Mouse (Mus musculus) cerebellum, adult 9-10 months (tissue): ENCODE measurements around the gene Steap2.
"Not testable (repeated sequence)": the region's sequence is repeated elsewhere in the genome, so short reads cannot be mapped to it uniquely, and the experiment has no call there.

ENCODE experiments used
- DNase-seq: peaks from one replicate; pipeline ENCODE4 v3.0.0; 2022

Steap2 gene

DNA sequence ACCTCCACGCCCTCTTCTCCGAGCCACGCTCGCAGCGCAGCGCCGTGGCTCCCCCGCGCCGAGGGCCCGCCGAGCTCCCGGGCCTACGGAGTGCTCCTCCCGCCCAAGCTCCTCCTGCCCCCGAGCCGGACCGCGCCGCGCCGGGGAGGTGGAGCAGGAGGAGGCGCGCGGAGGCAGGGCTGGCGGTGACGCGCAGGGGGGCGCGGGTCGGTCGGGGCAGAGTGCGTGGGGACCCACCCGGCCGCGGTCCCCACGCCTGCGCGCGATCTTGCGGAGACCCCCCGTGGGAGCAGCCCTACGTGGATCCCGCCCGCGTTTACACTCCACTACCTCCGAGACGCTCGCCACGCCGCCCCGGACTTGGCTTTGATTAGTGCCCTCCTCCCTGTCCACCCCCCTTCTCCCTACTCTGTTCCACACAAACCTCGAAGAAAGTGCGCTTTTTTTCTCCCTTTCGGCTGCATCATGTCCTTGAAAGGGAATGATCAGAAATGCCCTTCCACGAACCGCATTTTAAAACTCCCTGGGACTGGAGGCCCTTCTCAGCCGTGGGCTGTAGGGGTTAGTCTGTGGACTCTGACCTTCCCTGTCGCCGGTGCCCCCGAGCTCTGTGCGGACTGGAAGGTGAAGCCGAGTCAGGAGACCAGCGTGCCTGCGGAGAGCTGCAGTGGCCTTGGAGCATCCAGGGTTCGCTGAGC lies at the start of gene Steap2:
Steap2 (minus strand) TSS at position 623 of the 698 bp plus-strand sequence.
- DNase-seq = peak; percentile 50

GRCm38 (mm10) chr5:5734445-5734844 lies 40.1 kb upstream of the Steap2 start:
- DNase-seq = no peak

DNA sequence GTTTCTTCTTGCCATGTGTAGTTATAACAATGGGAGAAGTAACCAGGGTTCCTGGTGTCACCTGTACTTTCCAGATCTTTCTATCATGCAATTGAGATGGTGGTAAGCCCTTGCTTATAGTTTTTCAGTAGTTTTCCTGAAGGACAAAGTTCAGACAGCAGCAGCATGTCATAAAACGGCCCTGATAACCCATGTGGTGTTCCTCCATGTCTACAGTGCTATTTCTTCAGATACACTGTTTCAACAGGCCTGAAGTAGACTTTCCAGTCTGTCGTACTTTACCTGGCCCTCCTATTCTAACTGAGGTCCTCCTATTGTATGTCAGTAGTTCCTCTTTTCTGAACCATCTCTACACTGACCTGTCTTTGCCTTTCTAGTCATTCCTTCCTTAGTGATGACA lies 38.5 kb upstream of the Steap2 start:
- DNase-seq = no peak

DNA sequence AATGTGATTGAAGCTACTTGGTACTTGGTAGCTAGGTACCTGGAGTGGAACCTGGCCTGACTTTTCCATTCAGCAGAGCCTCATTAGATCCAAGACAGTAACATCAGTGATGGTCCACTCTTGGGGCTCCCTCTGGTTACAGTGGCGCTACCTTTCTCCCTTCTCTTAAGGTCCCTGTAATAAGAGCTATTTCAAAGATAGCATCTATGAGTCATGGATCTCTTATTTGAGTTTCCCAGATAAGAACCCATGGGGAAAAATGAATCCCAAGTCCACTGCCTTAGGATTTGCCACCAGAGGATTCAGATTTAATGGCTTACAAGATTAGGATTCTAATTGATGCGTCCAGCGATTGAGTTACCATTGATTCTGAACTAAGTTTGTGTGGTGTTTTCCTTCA lies 37.8 kb upstream of the Steap2 start:
- no peak for DNase-seq

DNA sequence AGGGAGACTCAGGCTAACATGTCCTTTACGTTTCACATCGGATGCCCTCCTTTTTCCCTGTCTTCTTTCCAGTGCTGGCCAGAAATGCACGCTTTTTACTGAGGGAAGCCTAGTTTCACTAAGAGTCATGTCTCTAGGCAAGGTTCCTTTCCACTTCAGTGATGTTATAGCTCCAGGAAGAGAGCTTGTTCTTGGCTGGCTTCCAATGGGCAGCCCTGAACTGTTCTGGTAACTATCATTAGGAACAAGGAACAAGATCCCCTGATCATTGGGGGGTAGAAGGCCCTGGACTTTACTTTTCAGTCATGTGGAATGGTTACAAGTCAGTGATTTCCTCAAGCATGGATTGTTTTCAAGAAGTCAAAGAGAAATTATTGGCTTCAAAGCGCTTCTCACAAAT lies 35.5 kb upstream of the Steap2 start:
- no peak for DNase-seq

DNA sequence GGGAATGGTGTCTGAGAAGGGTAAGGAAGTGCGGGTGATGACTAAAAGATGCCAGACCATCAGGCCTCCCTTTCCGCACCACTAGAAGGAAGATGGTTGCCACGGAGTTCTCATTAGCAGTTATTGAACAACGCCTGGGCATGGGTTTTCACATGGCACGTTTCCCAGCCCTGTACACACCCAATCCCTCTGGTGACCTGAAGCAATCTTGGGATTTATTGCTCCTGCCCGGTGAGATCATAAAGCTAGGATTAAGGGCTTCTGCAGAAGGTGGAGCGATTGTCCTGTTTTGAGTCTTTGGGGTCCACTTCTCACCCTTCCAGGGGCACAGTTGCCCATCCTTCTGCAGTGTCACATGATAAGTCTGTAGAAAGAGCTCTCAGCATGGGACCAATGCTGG lies 27.8 kb upstream of the Steap2 start:
- no peak for DNase-seq

DNA sequence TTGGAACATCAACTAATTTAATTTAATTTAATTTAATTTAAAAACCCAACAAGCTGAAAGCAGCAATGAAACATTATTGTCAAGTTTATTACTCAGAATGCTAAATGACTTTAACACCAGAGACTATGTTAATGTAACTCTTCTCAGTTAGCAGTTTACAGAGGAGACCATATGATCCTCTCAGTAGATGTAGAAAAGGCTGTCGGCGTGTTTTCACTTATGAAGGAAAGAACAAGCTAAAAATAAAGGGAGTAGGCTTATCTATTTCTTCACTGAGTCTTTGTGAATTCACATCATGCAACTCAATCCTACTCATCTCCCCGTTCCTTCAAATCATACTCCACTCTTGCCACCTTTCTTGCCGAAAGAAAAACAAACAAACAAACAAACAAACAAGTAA lies 16.7 kb upstream of the Steap2 start:
- DNase-seq = no peak

DNA sequence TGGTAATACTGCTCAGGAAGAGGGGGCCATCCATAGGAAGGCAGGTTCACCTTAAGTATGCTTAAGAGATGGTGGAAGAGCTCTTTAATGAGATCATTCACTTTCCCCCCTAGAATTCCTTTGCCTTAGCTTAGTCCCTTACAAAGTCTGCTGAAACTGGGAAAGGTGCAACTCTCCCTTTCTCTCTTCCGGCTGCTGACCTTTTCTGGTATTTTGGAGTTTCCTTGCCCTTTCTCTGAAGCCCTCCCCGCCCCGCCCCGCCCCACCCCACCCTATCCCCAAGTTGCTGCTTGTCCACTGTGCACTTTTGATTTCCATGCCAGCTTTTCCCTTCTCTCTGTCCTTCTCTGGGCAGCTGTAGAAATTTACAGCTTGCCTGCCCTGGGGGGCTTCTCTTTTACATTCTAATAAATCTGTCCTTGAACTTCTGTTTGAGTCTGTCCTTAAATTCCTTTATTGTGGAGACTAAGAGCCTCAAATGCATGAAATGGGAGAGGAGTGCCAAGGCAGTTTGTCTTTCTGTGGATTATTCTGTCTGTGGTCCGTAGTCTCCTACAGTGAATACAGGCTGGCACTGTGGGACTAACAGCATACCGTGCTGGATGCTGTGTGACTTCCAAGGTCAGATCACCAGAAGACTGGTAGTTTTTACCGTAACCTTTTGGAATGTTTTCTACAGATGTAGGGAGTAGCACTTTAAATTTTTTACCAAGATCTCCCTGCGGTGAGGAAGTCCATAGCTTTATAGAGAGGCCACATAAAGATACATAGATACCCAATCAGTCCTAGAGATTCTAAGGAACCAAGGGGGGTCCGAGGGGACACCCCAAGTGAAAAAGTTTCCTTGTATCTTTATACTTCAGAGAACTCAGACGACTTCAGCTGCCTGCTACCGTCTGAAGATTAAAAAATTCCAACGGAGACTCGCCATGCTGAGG lies 13.2 kb upstream of the Steap2 start:
- no peak for DNase-seq

GRCm38 (mm10) chr5:5705019-5705418 lies 10.6 kb upstream of the Steap2 start:
- no peak for DNase-seq

DNA sequence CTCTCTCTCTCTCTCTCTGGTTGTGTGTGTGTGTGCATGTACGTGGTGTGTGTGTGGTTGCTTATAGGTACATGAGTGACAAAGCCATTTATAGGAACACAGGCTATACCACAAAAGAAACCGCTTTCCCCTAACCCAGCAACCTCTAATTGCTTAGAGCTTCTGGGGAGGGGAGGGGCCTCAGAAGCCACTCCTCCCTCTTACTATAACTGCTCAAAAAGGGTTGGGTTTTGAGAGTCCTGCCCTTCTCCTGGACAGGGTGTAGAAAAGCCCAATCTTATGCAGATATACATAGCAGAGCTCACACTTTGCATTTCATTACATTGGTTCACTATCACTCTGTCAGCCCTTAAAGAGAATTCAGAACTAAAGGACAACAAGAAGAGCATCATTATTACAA lies 6.0 kb upstream of the Steap2 start:
- DNase-seq = no peak

- DNase-seq = no peak
Measured at GRCm38 (mm10) chr5:5698830-5699229, 4.5 kb upstream of the Steap2 start.

DNA sequence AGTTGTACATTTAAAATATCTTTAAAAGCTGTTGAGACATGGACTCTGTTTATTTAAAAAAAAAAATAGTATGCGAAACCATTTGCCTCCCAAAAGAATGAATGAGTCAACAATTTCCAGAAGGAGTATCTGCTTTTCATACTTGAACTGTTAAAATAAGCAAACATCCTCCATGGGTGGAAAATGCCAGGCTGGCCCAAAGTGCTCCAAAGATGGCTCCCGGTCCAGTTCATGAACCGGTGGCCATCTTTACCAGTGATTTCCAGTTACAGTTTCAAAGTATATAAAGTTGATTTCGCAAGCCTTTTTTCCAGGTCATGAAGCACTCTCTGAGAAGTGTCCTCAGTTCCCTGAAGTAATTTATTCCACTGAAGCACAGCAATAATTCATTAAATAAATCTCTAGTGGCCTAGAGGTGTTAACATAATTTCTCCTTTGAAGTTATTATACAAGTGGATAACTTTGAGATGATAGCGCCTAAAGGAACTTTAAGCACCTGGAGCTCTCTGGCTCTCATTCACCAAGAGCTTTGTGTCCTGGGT lies 1.1 kb upstream of the Steap2 start:
- no peak for DNase-seq

- DNase-seq = peak; percentile 27
Measured at GRCm38 (mm10) chr5:5693541-5693955, 830 bp downstream of the Steap2 start.

DNA sequence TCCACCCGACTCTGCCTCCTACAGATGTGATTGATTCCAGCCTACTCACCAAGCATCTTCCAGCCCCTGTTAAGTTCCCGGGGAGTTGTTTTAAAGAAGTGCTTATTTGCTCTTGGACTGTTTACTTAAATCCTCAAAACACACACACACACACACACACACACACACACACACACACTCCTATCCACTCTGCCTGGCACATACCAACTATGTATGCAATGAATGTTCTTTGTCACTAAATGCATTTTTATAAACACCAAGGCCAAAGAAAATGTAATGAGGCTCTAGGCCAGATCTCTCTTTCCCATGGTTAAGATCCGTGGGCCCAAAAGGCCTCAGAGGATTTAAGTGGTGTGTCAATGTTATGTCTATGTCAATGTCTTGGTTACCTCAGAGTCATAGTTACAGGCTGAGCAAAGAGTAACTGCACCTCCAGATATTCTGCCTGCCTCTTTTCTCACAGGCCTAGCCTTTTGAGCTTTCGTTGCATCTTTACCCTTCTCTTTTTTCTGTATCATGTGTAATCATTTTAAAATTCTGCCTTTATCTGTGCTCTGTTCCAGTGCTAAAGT lies 2.1 kb downstream of the Steap2 start:
- no peak for DNase-seq

DNA sequence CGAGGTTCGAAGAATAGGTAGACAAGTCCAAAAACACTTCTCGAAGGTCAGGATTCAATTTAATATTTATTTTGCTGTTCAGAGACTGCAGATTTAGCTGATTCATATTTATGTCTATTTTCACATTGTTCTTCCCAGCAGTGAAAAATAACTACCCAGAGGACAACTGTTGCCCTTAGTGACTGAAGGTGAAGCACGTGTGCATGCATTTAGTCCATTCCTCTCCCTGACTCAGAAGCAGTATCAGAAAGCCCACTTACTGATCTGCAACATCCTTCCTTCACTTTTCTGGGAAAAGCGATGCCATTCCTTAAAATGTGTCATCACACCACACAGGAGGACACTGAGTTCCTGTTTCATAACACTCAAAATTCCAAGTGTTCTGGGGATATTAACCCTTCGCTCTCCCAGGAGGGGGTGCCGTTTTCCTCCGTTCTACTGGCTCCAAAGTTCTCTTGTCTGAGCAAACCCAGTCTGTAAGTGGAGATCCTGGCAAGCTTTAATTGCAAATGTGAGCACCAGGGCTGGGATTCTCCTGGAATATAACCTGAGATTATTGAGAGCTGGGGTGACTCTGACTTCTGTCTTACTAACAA lies 5.3 kb downstream of the Steap2 start:
- no peak for DNase-seq

- DNase-seq = no peak
Measured at GRCm38 (mm10) chr5:5688228-5688627, 6.2 kb downstream of the Steap2 start.

GRCm38 (mm10) chr5:5686973-5687372 lies 7.4 kb downstream of the Steap2 start:
- no peak for DNase-seq

GRCm38 (mm10) chr5:5684946-5685345 lies 9.4 kb downstream of the Steap2 start:
- not testable (repeated sequence) for DNase-seq

DNA sequence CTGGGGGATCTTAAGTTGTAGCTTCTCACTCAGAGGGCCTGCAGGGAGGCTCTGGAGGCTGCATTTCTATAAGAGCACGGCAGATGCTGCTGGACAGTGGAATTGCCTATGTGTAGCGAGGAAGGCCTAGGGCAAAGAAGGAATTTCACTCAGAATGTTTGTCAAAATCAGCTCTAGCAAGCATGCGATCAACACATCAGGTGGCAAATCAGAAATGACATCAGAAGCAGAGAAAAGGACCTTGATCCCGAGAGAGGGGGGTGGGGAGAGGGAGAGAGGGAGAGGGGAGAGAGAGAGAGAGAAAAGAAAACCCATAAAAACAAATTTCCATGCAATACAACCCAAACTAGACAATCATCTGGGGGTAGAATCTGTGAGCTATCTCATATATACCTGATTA lies 11.1 kb downstream of the Steap2 start:
- DNase-seq = no peak

DNA sequence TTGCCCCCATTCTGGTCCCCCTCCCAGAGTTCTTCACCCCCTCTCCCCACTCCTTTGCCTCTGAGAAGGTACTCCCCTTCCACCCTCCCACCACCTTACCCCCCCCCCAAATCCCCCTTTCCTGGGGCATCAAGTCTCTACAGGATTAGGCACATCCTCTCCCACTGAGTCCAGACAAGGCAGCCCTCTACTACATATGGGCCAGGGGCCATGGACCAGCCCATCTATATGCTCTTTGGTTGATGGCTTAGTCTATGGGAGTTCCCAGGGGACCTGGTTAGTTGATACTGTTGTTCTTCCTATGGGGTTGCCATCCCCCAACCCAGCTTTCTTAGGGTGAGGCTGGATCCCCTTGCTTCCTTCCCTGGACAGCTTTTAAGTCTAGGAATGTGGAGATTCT lies 14.9 kb downstream of the Steap2 start:
- DNase-seq = no peak

GRCm38 (mm10) chr5:5676082-5676481 lies 18.3 kb downstream of the Steap2 start:
- DNase-seq = no peak

DNA sequence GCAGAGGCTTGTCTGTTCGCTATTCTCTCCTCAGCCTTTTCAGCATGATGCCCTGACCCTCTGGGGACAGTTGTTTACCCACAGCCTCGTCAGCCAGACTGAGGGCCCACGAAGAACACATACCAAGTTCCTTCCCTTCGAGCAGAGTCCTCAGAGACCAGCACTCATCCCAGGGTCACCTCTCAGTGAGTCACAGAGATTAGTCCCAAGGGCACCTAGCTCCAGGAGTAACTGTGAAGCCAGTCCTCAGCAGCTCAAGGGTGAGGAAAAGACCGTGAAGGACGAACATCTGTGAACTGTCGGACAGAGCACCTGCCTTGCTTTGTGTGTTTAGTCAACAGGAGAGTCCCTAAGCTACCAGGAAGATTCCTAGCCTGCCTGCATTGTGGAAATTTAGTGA lies 25.5 kb downstream of the Steap2 start:
- no peak for DNase-seq

GRCm38 (mm10) chr5:5664371-5664926 lies 29.9 kb downstream of the Steap2 start:
- DNase-seq = no peak
